Mouse (Mus musculus): ENCODE measurements around the gene Npl. TPM values are rescaled to one million over a fixed set of nuclear protein-coding genes. Genes with fewer than 3 reads are reported as not detected.
A peak's percentile ranks its signal among the peaks of the same experiment; 100 is the strongest.
"Not testable (repeated sequence)": the region's sequence is repeated elsewhere in the genome, so short reads cannot be mapped to it uniquely, and the experiment has no call there.

Gene Npl
- total and polyA plus RNA-seq, 3 experiments = 0.16 to 8.3 (median 2.9) TPM

DNA sequence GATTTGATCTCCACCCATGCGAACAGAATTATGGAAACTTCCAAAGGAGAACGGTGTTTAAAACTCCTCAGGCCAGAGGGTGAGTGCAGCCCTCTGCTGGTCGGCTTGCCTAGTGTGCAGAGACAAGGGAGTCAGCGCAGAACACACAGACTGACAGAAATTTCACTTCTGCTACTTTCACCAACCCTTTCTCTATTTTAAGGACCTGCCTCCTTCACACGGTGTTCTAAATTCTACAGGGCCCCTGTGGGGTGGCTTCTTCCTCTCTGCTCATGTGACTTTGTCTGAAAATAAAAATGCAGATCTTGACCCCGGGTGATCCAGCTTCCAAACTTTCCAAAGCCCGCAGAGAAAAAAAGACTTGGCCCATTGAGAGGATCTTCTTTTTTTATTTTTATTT, 60.7 kb downstream of the Npl start:
- no peak for DNase-seq

DNA sequence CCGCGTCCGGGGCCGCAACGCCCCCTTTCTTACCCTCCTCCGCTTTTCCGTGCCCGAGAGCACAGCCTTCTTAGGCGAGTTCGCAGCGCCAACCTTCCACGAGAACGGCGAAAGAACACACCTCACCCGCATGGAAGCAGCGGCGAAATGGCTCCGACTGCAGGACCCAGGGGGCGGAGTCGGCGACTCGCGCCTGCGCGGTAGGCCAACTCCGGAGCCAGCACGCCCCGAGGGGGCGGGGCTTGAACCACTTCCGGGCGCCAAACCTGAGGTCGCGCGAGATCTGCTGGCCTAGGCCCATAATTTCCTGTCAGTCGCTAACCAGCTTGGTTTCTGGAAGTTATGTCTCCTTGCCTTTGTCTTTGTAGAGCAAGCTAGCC, 62.4 kb downstream of the Npl start, which contains the start of gene Dhx9:
TSS of gene Dhx9 (minus strand) at position 161 of the 380 bp plus-strand sequence.
- DNase-seq = peak; percentile 98

DNA sequence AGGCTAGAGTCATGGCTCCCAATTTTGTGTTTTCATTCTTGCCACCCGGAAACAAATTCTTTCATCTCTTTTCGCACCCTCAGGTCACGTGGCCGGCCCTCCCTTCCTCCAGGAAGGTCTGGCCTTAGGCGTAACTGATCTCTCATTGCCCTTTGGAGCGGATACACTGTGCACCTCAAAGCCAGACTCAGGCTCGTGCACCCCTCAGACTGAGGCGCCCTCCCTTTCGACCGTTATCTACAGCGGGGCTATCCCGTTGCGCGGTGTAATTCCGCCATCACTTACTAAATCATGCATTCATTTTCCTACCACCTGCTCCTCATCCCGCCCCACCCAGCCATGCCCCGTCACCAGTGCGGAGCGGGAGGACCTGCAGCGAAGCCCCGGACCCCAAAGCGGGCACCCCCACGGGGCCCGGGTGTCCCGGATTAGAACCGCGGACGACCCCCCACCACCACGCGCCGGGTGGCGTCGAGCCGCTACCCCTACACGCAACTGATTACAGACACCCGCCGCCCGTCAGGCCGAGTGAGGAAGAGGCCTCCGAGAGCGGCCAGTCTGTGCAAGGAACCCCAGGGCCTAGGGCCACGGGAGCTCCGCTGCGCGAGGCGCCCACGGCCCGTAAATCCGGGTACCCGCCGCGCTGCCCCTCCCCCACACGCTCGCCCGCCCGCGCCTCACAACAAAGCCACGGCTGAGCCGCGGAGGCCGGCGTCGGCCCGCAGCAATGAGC, 62.9 kb downstream of the Npl start:
- peak; percentile 71 for DNase-seq

DNA sequence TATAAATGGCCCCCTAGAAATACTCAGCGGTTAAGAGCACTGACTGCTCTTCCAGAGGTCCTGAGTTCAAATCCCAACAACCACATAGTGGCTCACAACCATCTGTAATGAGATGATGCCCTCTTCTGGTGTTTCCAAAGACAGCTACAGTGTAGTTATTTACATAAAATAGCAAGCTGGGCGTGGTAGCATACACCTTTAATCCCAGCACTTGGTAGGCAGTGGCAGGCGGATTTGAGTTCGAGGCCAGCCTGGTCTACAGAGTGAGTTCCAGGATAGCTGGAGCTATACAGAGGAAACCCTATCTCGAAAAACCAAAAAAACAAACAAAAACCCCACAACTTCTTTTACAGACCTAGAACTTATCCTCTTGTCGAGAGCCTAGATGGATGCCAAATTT, 63.7 kb downstream of the Npl start:
- DNase-seq = not testable (repeated sequence)

DNA sequence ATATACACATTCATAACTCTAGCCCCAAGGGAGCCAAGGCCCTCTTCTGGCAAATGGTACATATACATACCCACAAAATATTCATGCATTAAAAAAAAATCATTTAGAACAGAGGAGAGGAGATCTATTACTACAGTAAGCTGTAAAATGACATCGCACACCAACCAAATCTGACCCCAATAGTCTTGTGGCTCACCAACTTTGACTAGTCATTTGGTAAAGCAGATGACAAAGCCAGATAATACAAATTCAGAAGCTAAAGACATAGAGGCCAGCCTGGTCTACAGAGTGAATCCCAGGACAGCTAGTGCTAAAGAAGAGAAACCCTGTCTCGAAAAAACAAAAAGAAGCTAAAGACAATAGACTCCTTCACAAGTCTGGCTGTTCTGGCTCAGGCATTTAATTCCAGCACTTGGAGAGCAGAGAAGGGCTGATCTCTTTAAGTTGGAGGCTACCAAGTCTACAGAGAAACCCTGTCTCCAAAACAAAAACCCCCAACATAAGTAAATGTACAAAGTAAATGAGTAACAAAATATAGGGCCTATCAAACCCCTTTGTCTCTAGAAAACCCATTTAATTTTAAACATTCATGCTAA, 64.5 kb downstream of the Npl start:
- no peak for DNase-seq

DNA sequence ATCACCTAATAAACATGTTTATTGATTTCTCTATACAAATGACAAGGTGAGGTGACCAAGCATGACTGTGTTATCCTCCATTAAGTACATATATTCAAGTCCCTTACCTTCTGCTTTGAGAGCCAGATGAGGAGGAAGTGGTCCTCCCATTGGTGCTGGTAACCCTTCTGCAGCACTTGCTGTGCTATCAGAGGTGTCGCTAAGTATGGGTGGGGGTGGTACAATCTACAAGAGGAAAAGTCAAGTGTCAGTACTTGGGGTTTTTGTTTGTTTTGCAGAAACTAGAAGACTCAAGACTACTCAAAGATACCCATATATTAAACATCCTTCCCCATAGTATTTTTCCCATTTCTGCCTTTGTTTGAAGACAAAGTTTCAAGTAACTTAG, 68.8 kb downstream of the Npl start:
- DNase-seq = no peak

DNA sequence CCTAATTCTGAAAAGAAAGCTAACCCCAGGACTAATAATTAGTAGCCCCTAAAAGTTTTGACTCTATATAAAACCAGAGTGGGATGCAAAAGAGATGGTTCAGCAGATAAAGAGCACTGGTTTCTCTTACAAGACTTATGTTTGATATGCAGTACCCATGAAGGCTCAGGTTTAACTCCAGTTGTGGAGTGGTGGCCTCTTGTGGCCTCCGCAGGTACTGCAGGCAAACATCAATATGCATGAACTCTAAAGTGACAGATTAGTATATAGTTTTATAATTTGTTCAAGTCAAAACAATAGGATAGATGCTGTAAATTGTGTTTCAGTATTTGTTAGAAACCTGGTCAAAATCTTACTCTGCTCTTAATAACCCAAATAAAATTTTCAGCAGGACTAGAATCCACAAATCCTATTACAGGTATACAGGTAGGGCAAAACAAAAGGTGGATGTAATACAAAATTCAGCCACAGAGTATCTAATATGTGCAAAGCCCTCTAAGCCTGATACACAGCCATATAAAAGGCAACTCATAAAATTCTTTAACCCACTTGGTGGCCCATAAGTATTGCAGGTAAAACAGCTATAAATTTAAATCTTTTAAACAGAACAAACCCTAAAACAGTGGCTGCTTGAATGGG, 69.3 kb downstream of the Npl start:
- DNase-seq = peak; percentile 60

DNA sequence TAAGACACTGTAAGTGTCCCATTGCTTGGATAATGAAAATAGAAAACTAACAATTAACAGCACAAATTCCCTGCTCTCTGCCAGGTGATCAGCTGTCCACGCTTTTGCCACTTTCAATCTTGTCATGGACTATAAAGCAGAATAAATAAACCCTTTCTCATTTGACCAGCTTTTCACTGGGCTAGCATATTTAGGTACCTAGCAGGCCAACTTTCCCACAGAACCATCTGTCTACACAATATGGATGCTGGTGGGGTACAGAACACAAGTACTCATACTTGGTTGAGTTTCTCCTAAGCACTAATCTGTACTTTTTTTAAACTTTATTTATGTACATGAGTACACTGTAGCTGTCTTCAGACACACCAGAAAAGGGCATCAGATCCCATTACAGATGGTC, 70.5 kb downstream of the Npl start:
- DNase-seq = no peak

DNA sequence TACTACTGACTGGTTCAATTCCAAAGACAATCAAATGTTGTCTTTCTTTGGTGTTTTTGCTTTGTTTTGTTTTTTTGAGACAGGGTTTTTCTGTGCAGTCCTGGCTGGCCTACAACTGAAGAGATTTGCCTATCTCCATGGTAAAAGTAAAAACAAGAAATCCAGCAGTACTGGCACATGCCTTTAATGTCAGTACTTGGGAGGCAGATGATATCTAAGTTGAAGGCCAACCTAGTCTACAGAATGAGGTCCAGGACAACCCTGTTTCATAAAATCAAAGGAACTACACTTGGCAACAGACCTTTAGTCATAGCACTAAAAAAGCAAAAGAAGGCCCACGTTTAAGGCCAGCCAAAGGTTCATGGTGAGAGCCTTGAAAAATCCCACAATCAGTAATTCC, 88.0 kb downstream of the Npl start:
- peak; percentile 53 for DNase-seq

DNA sequence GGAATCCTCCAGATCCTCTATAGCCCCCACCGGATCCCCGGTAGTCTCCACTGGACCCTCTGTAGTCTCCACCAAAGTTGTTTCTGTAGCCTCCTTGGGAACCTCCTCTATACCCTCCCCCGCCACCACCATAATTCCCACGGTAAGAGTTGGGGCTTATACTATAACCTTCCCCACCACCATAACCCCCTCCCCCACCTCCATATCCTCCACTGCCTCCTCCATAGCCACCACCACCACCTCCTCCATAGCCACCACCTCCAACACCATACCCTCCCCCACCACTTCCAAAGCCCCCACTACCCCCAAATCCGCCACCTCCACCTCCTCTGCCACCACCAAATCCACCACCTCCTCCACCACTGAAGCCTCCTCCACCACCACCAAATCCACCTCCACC, 93.7 kb downstream of the Npl start:
- DNase-seq = no peak

DNA sequence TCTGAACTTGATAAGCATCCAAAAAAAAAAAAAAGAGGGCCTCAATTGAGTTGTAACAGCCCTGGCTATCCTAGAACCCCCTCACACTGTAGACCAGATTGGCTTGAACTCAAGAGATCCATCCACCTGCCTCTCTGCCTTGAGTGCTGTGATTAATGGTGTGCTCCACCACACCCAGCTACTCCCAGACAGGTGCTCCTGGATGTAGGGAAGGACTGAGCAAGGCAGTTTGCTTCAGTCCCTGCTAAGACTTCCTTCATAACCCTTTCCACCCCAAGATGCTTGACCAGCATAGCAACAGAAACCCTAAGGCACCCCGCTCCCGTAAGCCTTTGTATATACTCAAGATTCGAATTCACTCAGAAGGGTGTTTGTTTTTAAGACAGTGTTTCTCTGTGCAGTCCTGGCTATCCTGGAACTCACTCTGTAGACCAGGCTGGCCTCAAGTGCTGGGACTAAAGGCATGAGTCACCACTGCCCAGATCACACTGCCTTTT, 96.7 kb downstream of the Npl start:
- DNase-seq = no peak

Other genes starting within 250 kb of the Npl start
- gene Lamc1, start 217.3 kb downstream of the Npl start, total RNA-seq (2021) = 10 to 100 TPM; 61.1 to 76.0 TPM
- 48.4 and 54.8 TPM in 2 replicates for gene Lamc1, start 217.3 kb downstream of the Npl start, polyA plus RNA-seq (2012; rRNA removed)
- under 1 TPM; 0.14 to 0.45 TPM for gene Shcbp1l, start 124.9 kb downstream of the Npl start, total RNA-seq (2021)
- 0.13 and 0.27 TPM in 2 replicates for gene Shcbp1l, start 124.9 kb downstream of the Npl start, polyA plus RNA-seq (2012; rRNA removed)
- gene Dhx9, start 62.4 kb downstream of the Npl start, total RNA-seq (2021) = 100 to 1,000 TPM in 1 of 2 experiments, 10 to 100 TPM in 1; 98.3 to 113 TPM
- gene Dhx9, start 62.4 kb downstream of the Npl start, polyA plus RNA-seq (2012; rRNA removed) = 1.4 and 2.2 TPM in 2 replicates
- gene Rgs8, start 103.0 kb upstream of the Npl start, total RNA-seq (2021) = under 1 TPM in 1 of 2 experiments, not detected in 1; 0.10 TPM
- gene Rgs8, start 103.0 kb upstream of the Npl start, polyA plus RNA-seq (2012; rRNA removed) = 0.02 TPM in 2 replicates
- gene Rgs16, start 190.3 kb upstream of the Npl start, total RNA-seq (2021) = 1 to 10 TPM; 2.1 to 4.5 TPM
- gene Rgs16, start 190.3 kb upstream of the Npl start, polyA plus RNA-seq (2012; rRNA removed) = 0.61 and 0.95 TPM in 2 replicates
- gene Rnasel, start 199.4 kb upstream of the Npl start, total RNA-seq (2021) = 10 to 100 TPM in 1 of 2 experiments, 1 to 10 TPM in 1; 9.7 to 13.2 TPM
- 1.2 and 1.5 TPM in 2 replicates for gene Rnasel, start 199.4 kb upstream of the Npl start, polyA plus RNA-seq (2012; rRNA removed)